Mouse (Mus musculus) CH12.LX (cell line): ENCODE measurements at regions not wholly inside any gene's neighbourhood (a gene's known extent, or its start where the extent isn't known, plus 50 kb on each side); places are given as distances from the start of the nearest gene placed in this dataset.

Experiments used
- DNase-seq: peaks from one replicate; pipeline ENCODE4 v3.0.0-alpha.2; 2013; ENCODE audit errors: extremely low read depth
- H3K27ac ChIP-seq: 2 replicates; pipeline ENCODE4 v1.5.1; 2012; ENCODE audit warnings: low read depth, mild to moderate bottlenecking, control low read depth, moderate library complexity; ENCODE audit not compliant: insufficient read depth
- H3K27me3 ChIP-seq: replicated peaks from 2 replicates; pipeline ENCODE3; 2012; ENCODE audit warnings: inconsistent platforms
- H3K36me3 ChIP-seq, 2 experiments: replicated peaks in 1 of 2; 2 replicates each; pipeline versions ENCODE3 to v1.6.1; 2012; ENCODE audit warnings: inconsistent platforms in 1 of 2, low read length in 1 of 2, mild to moderate bottlenecking in 1 of 2, mixed read lengths in 1 of 2, moderate library complexity in 1 of 2; ENCODE audit not compliant: control insufficient read depth in 1 of 2, insufficient read depth in 1 of 2
- H3K4me1 ChIP-seq, 2 experiments: 2 replicates each; pipeline ENCODE4 v1.6.1; 2012; ENCODE audit warnings: inconsistent platforms in 1 of 2, moderate library complexity in 1 of 2; ENCODE audit not compliant: insufficient read depth in 2 of 2, control insufficient read depth in 1 of 2
- H3K4me2 ChIP-seq: 2 replicates; pipeline ENCODE4 v1.6.1; 2012; ENCODE audit warnings: low read depth, mild to moderate bottlenecking, control low read depth; ENCODE audit not compliant: poor library complexity, insufficient read depth, severe bottlenecking
- H3K4me3 ChIP-seq, 3 experiments: fragments of 150-350 bp in 1 of 3; sonication (generic) in 1 of 3; replicated peaks in 1 of 3; 2 replicates each; pipeline versions ENCODE3 to v1.5.1; 2011 to 2012; ENCODE audit warnings: low read depth in 2 of 3, low read length in 2 of 3, mild to moderate bottlenecking in 2 of 3, moderate library complexity in 2 of 3, control low read depth in 1 of 3, improper control_type of control experiment in 1 of 3, inconsistent platforms in 1 of 3, mixed read lengths in 1 of 3; ENCODE audit not compliant: poor library complexity in 1 of 3
- H3K79me2 ChIP-seq: replicated peaks from 2 replicates; pipeline ENCODE4 v1.6.1; 2012; ENCODE audit warnings: mild to moderate bottlenecking, moderate library complexity; ENCODE audit not compliant: control insufficient read depth, poor library complexity, insufficient read depth, severe bottlenecking; ENCODE audit errors: extremely low read depth
- H3K9ac ChIP-seq: 2 replicates; pipeline ENCODE4 v1.6.1; 2012; ENCODE audit warnings: low read depth, mild to moderate bottlenecking, control low read depth, moderate library complexity; ENCODE audit not compliant: insufficient read depth
- H3K9me3 ChIP-seq: replicated peaks from 2 replicates; pipeline ENCODE3; 2012; ENCODE audit warnings: low read length, inconsistent platforms, mixed read lengths
- BHLHE40 ChIP-seq: IDR thresholded peaks from 2 replicates; pipeline ENCODE4 v1.6.1; 2011; ENCODE audit warnings: mild to moderate bottlenecking, low read depth, low read length, improper control_type of control experiment
- CHD1 ChIP-seq: IDR thresholded peaks from 2 replicates; pipeline ENCODE4 v1.6.1; 2012; ENCODE audit warnings: low read depth, low read length, improper control_type of control experiment, inconsistent platforms
- CTCF ChIP-seq, 2 experiments: IDR thresholded peaks in 1 of 2; conservative IDR thresholded peaks in 1 of 2; 2 replicates each; pipeline ENCODE4 v1.5.1; 2011 to 2012; ENCODE audit warnings: low read depth in 2 of 2, low read length in 2 of 2, improper control_type of control experiment in 1 of 2, inconsistent platforms in 1 of 2, mild to moderate bottlenecking in 1 of 2, moderate library complexity in 1 of 2
- E2F4 ChIP-seq: IDR thresholded peaks from 2 replicates; pipeline ENCODE4 v1.6.1; 2011; ENCODE audit warnings: low read depth, low read length, improper control_type of control experiment; ENCODE audit not compliant: insufficient replicate concordance
- ELF1 ChIP-seq: IDR thresholded peaks from 2 replicates; pipeline ENCODE4 v1.6.1; 2014; ENCODE audit warnings: low read depth, mild to moderate bottlenecking, inconsistent platforms, low read length, improper control_type of control experiment
- EP300 ChIP-seq: IDR thresholded peaks from 2 replicates; pipeline ENCODE4 v1.6.1; 2011; ENCODE audit warnings: low read length, improper control_type of control experiment
- ETS1 ChIP-seq: conservative IDR thresholded peaks from 2 replicates; pipeline ENCODE4 v1.6.1; 2012; ENCODE audit warnings: low read depth, mild to moderate bottlenecking, inconsistent platforms, low read length, improper control_type of control experiment, moderate library complexity
- GABPA ChIP-seq: IDR thresholded peaks from 2 replicates; pipeline ENCODE4 v1.6.1; 2012; ENCODE audit warnings: low read depth, low read length, improper control_type of control experiment, inconsistent platforms; ENCODE audit not compliant: insufficient replicate concordance
- HCFC1 ChIP-seq: IDR thresholded peaks from 2 replicates; pipeline ENCODE4 v1.6.1; 2012; ENCODE audit warnings: low read depth, mild to moderate bottlenecking, inconsistent platforms, low read length, improper control_type of control experiment
- IRF4 ChIP-seq: IDR thresholded peaks from 2 replicates; pipeline ENCODE4 v1.6.1; 2014; ENCODE audit warnings: low read depth, mild to moderate bottlenecking, inconsistent platforms, low read length, improper control_type of control experiment
- JUN ChIP-seq: IDR thresholded peaks from 2 replicates; pipeline ENCODE4 v1.6.1; 2011; ENCODE audit warnings: low read depth, mild to moderate bottlenecking, low read length, improper control_type of control experiment, moderate library complexity; ENCODE audit not compliant: insufficient read depth
- MAZ ChIP-seq: IDR thresholded peaks from 2 replicates; pipeline ENCODE4 v1.6.1; 2012; ENCODE audit warnings: low read depth, mild to moderate bottlenecking, inconsistent platforms, low read length, improper control_type of control experiment, moderate library complexity
- MEF2A ChIP-seq: IDR thresholded peaks from 2 replicates; pipeline ENCODE4 v1.6.1; 2014; ENCODE audit warnings: low read depth, mild to moderate bottlenecking, inconsistent platforms, low read length, improper control_type of control experiment, borderline replicate concordance
- MXI1 ChIP-seq: IDR thresholded peaks from 2 replicates; pipeline ENCODE4 v1.6.1; 2011; ENCODE audit warnings: mild to moderate bottlenecking, low read depth, low read length, improper control_type of control experiment
- NELFE ChIP-seq: IDR thresholded peaks from 2 replicates; pipeline ENCODE4 v1.6.1; 2011; ENCODE audit warnings: low read depth, low read length, improper control_type of control experiment
- POLR2AphosphoS2 ChIP-seq: IDR thresholded peaks from 2 replicates; pipeline ENCODE4 v1.6.1; 2011; ENCODE audit warnings: low read depth, low read length, improper control_type of control experiment
- RAD21 ChIP-seq: IDR thresholded peaks from 2 replicates; pipeline ENCODE4 v1.6.1; 2011; ENCODE audit warnings: low read depth, mild to moderate bottlenecking, low read length, improper control_type of control experiment, moderate library complexity
- TBP ChIP-seq: conservative IDR thresholded peaks from 2 replicates; pipeline ENCODE4 v1.6.1; 2011; ENCODE audit warnings: low read depth, low read length, improper control_type of control experiment
- TCF12 ChIP-seq: IDR thresholded peaks from 2 replicates; pipeline ENCODE4 v1.6.1; 2014; ENCODE audit warnings: low read depth, mild to moderate bottlenecking, inconsistent platforms, low read length, improper control_type of control experiment
- UBTF ChIP-seq: IDR thresholded peaks from 2 replicates; pipeline ENCODE4 v1.6.1; 2012; ENCODE audit warnings: low read depth, mild to moderate bottlenecking, inconsistent platforms, low read length, improper control_type of control experiment, moderate library complexity
- ZMIZ1 ChIP-seq: IDR thresholded peaks from 2 replicates; pipeline ENCODE4 v1.6.1; 2012; ENCODE audit warnings: low read depth, mild to moderate bottlenecking, inconsistent platforms, low read length, improper control_type of control experiment
- ZNF384 ChIP-seq: IDR thresholded peaks from 2 replicates; pipeline ENCODE4 v1.6.1; 2012; ENCODE audit warnings: low read depth, low read length, improper control_type of control experiment, inconsistent platforms
- dilution Hi-C: fragments of 300-500 bp; cut with MboI; formaldehyde crosslinking; loops from 2 replicates; pipeline ENCODE4 v1.14.3; 2020; ENCODE audit warnings: low sequenced_read_pairs; ENCODE audit not compliant: extremely low pct_unique_long_range_greater_than_20kb, extremely low pct_ligation_motif_present
- in situ Hi-C: fragments of 300-500 bp; cut with MboI; formaldehyde crosslinking; loops from 3 replicates; pipeline ENCODE4 v1.14.3; 2019; ENCODE audit warnings: low sequenced_read_pairs, low pct_ligation_motif_present, low pct_unique_long_range_greater_than_20kb, mixed read lengths

DNA sequence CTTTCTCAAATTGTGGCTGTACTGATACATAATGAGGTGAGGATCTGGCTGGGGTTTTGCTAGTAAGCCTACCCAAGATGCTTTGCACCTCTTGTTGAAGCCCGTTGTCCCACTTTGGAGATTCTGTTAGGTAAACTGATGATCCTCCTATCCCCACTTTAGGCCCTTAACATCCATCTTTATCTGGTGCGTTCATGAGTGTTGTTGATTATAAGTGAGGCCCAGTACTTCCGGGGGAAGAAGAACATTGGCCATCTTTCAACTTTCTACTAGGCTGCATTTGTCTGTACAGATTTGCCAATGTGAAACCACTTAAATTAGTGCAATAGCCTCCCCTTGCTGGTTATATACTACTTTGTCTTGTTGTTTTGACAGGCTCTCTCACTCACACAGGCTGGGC is 331.3 kb upstream of the Tmc3 start:
- H3K4me1 ChIP-seq: peaks cover under 1 to 15% of the 10 kb centered on the region in 2 experiments; a peak in 2 of 4 replicates
- H3K4me3 ChIP-seq: no peak overlapping the region
- H3K79me2 ChIP-seq: no peaks in the 10 kb centered on the region
- in situ Hi-C loops: loop anchor here (25.0 kb wide), 1 partner anchor 541 kb away; no protein-coding TSS in a partner anchor
- H3K27me3 ChIP-seq: no peaks in the 10 kb centered on the region
- no peak overlapping the region for H3K4me2 ChIP-seq
- no peak for DNase-seq
- no peaks in the 10 kb centered on the region for H3K36me3 ChIP-seq
- TF ChIP-seq EP300: no peak
- TF ChIP-seq CTCF (conservative IDR thresholded peaks at IDR 0.05 in 1 of 2, IDR thresholded peaks at IDR 0.05 in 1 of 2; ENCODE audit: low read depth in 2 of 2, low read length in 2 of 2): no peak
- no peak for TF ChIP-seq E2F4
- no peak for TF ChIP-seq HCFC1
- TF ChIP-seq ZMIZ1: no peak
- TF ChIP-seq TBP: no peak
- TF ChIP-seq BHLHE40: no peak
- no peak for TF ChIP-seq ZNF384
- TF ChIP-seq MXI1: no peak
- TF ChIP-seq, all 38 proteins: peak for 0
- no peak overlapping the region for H3K27ac ChIP-seq
- no peaks in the 10 kb centered on the region for H3K9me3 ChIP-seq
- H3K9ac ChIP-seq: no peak overlapping the region
- dilution Hi-C loops: no loop called here

DNA sequence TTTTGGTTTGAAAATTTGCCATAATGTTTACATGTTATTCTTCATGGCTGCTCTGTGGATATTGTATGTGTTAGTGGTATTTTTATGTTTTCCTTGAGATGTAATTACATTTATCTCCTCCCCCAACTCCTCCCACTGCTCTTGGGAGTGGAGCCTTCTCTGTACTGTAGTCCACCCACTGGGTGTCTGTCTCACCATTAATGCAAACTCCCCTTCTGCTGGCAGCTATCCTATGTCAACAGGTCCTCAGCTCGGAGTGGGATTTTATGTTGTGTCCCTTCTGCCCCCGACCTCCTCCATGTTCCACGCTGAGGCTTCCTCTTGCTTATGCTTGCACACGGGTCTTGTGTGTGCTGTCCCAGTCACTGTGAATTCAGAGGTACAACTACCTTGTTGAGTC is 330.3 kb upstream of the Tmc3 start:
- no peak overlapping the region for H3K4me3 ChIP-seq
- H3K4me2 ChIP-seq: no peak overlapping the region
- H3K79me2 ChIP-seq: no peaks in the 10 kb centered on the region
- H3K27me3 ChIP-seq: no peaks in the 10 kb centered on the region
- no peak overlapping the region for H3K27ac ChIP-seq
- no peaks in the 10 kb centered on the region for H3K36me3 ChIP-seq
- no peak overlapping the region for H3K9ac ChIP-seq
- H3K4me1 ChIP-seq: peaks cover 0 to 13% of the 10 kb centered on the region in 2 experiments; a peak in 2 of 4 replicates
- dilution Hi-C loops: no loop called here
- TF ChIP-seq GABPA (no peak), ELF1 (no peak), CHD1 (no peak), RAD21 (no peak), ZNF384 (no peak), JUN (no peak), TCF12 (no peak), MEF2A (no peak), CTCF (conservative IDR thresholded peaks at IDR 0.05 in 1 of 2, IDR thresholded peaks at IDR 0.05 in 1 of 2; ENCODE audit: low read depth in 2 of 2, low read length in 2 of 2) (no peak), ETS1 (no peak), IRF4 (no peak), POLR2AphosphoS2 (no peak), NELFE (no peak), MAZ (no peak), BHLHE40 (no peak), UBTF (no peak)
- H3K9me3 ChIP-seq: no peaks in the 10 kb centered on the region
- no peak for DNase-seq
- in situ Hi-C loops: loop anchor here (25.0 kb wide), 1 partner anchor 542 kb away; no protein-coding TSS in a partner anchor
